Mouse (Mus musculus): ENCODE measurements at regions not wholly inside any gene's neighbourhood (a gene's known extent, or its start where the extent isn't known, plus 50 kb on each side); places are given as distances from the start of the nearest gene placed in this dataset.

DNA sequence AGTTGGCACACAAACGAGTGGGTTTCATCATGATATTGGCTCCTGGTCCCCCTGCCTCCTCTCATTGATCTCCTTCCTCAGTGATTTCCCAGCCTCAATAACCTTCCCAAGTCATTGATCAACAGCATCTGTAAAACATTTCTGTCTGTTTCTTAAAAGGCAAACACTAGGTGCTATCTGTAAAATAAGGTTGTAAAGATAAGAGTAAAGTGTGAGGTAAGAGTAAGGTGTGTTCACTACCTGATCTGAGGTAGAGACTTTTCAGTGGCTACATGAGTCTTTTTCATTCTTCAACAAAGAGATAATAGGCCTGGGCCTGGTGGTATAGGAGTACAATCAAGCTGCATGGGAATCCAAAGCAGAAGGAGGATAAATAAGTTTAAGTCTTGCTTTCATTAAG is 55.7 kb downstream of the Plk2 start:
- TF ChIP-seq E2F4 (IDR thresholded peaks at IDR 0.05; ENCODE audit: insufficient replicate concordance, low read depth, low read length) (no peak), POLR2AphosphoS2 (IDR thresholded peaks at IDR 0.05; ENCODE audit: low read depth, low read length) (no peak), MEF2A (IDR thresholded peaks at IDR 0.05; ENCODE audit: borderline replicate concordance, low read depth, low read length) (no peak), JUN (IDR thresholded peaks at IDR 0.05; ENCODE audit: insufficient read depth, low read depth, low read length) (no peak)
- H3K27me3 ChIP-seq (replicated peaks), result no peaks in the 10 kb centered on the region
- no peaks in the 10 kb centered on the region for H3K9me3 ChIP-seq (replicated peaks; ENCODE audit: low read length)
- no peak overlapping the region for H3K4me2 ChIP-seq (ENCODE audit: insufficient read depth, low read depth, poor library complexity, severe bottlenecking)
- H3K9ac ChIP-seq (ENCODE audit: insufficient read depth, low read depth), result no peak overlapping the region
- H3K4me1 ChIP-seq (ENCODE audit: control insufficient read depth in 1 of 2, insufficient read depth in 2 of 2), result peaks cover 0 to 15% of the 10 kb centered on the region in 2 experiments; a peak in 2 of 4 replicates
- H3K27ac ChIP-seq (ENCODE audit: insufficient read depth, low read depth), result no peak overlapping the region
- no peak for DNase-seq (ENCODE audit: extremely low read depth)
- in situ Hi-C loops (cut with MboI; ENCODE audit: low pct_ligation_motif_present, low pct_unique_long_range_greater_than_20kb, low sequenced_read_pairs), result no loop called here
- H3K36me3 ChIP-seq (replicated peaks in 1 of 2; ENCODE audit: control insufficient read depth in 1 of 2, insufficient read depth in 1 of 2, low read length in 1 of 2), result no peaks in the 10 kb centered on the region
- dilution Hi-C loops (cut with MboI; ENCODE audit: extremely low pct_ligation_motif_present, extremely low pct_unique_long_range_greater_than_20kb, low sequenced_read_pairs), result no loop called here
- H3K79me2 ChIP-seq (replicated peaks; ENCODE audit: control insufficient read depth, extremely low read depth, insufficient read depth, poor library complexity, severe bottlenecking), result no peaks in the 10 kb centered on the region
- no peak overlapping the region for H3K4me3 ChIP-seq (replicated peaks in 1 of 3; ENCODE audit: low read depth in 2 of 3, low read length in 2 of 3, poor library complexity in 1 of 3)

- Histone ChIP-seq H3K9ac (ENCODE audit: insufficient read depth, low read depth) (no peak overlapping the region), H3K9me3 (replicated peaks; ENCODE audit: low read length) (no peaks in the 10 kb centered on the region), H3K36me3 (replicated peaks in 1 of 2; ENCODE audit: control insufficient read depth in 1 of 2, insufficient read depth in 1 of 2, low read length in 1 of 2) (no peaks in the 10 kb centered on the region), H3K27me3 (replicated peaks) (no peaks in the 10 kb centered on the region), H3K79me2 (replicated peaks; ENCODE audit: control insufficient read depth, extremely low read depth, insufficient read depth, poor library complexity, severe bottlenecking) (no peaks in the 10 kb centered on the region), H3K4me1 (ENCODE audit: control insufficient read depth in 1 of 2, insufficient read depth in 2 of 2) (no peaks in the 10 kb centered on the region), H3K27ac (ENCODE audit: insufficient read depth, low read depth) (no peak overlapping the region), H3K4me2 (ENCODE audit: insufficient read depth, low read depth, poor library complexity, severe bottlenecking) (no peak overlapping the region), H3K4me3 (replicated peaks in 1 of 3; ENCODE audit: low read depth in 2 of 3, low read length in 2 of 3, poor library complexity in 1 of 3) (no peak overlapping the region)
- TF ChIP-seq JUN (IDR thresholded peaks at IDR 0.05; ENCODE audit: insufficient read depth, low read depth, low read length) (no peak), POLR2AphosphoS2 (IDR thresholded peaks at IDR 0.05; ENCODE audit: low read depth, low read length) (no peak), RAD21 (IDR thresholded peaks at IDR 0.05; ENCODE audit: low read depth, low read length) (no peak), TCF12 (IDR thresholded peaks at IDR 0.05; ENCODE audit: low read depth, low read length) (no peak), MAZ (IDR thresholded peaks at IDR 0.05; ENCODE audit: low read depth, low read length) (no peak), MYC (IDR thresholded peaks at IDR 0.05; ENCODE audit: low read depth, low read length) (no peak), ZKSCAN1 (IDR thresholded peaks at IDR 0.05; ENCODE audit: borderline replicate concordance, low read depth, low read length) (no peak), EP300 (IDR thresholded peaks at IDR 0.05; ENCODE audit: low read length) (no peak), ZMIZ1 (IDR thresholded peaks at IDR 0.05; ENCODE audit: low read depth, low read length) (no peak)
- no peak for DNase-seq (ENCODE audit: extremely low read depth)
- in situ Hi-C loops (cut with MboI; ENCODE audit: low pct_ligation_motif_present, low pct_unique_long_range_greater_than_20kb, low sequenced_read_pairs) (no loop called here), dilution Hi-C loops (cut with MboI; ENCODE audit: extremely low pct_ligation_motif_present, extremely low pct_unique_long_range_greater_than_20kb, low sequenced_read_pairs) (no loop called here)
Observed at GRCm38 (mm10) chr13:110452009-110452525, 57.2 kb downstream of the Plk2 start.

- no peaks in the 10 kb centered on the region for H3K9me3 ChIP-seq (replicated peaks; ENCODE audit: low read length)
- DNase-seq (ENCODE audit: extremely low read depth), result no peak
- in situ Hi-C loops (cut with MboI; ENCODE audit: low pct_ligation_motif_present, low pct_unique_long_range_greater_than_20kb, low sequenced_read_pairs) (no loop called here), dilution Hi-C loops (cut with MboI; ENCODE audit: extremely low pct_ligation_motif_present, extremely low pct_unique_long_range_greater_than_20kb, low sequenced_read_pairs) (no loop called here)
- H3K4me3 ChIP-seq (replicated peaks in 1 of 3; ENCODE audit: low read depth in 2 of 3, low read length in 2 of 3, poor library complexity in 1 of 3), result no peak overlapping the region
- H3K4me2 ChIP-seq (ENCODE audit: insufficient read depth, low read depth, poor library complexity, severe bottlenecking), result no peak overlapping the region
- H3K27me3 ChIP-seq (replicated peaks), result no peaks in the 10 kb centered on the region
- H3K4me1 ChIP-seq (ENCODE audit: control insufficient read depth in 1 of 2, insufficient read depth in 2 of 2), result no peaks in the 10 kb centered on the region
- no peaks in the 10 kb centered on the region for H3K79me2 ChIP-seq (replicated peaks; ENCODE audit: control insufficient read depth, extremely low read depth, insufficient read depth, poor library complexity, severe bottlenecking)
- no peak overlapping the region for H3K27ac ChIP-seq (ENCODE audit: insufficient read depth, low read depth)
- TF ChIP-seq ZKSCAN1 (IDR thresholded peaks at IDR 0.05; ENCODE audit: borderline replicate concordance, low read depth, low read length), result no peak
- TF ChIP-seq USF2 (conservative IDR thresholded peaks at IDR 0.05; ENCODE audit: low read depth, low read length), result no peak
- no peak for TF ChIP-seq EP300 (IDR thresholded peaks at IDR 0.05; ENCODE audit: low read length)
- no peak for TF ChIP-seq JUN (IDR thresholded peaks at IDR 0.05; ENCODE audit: insufficient read depth, low read depth, low read length)
- no peak for TF ChIP-seq SMC3 (IDR thresholded peaks at IDR 0.05; ENCODE audit: low read depth, low read length)
- TF ChIP-seq NELFE (IDR thresholded peaks at IDR 0.05; ENCODE audit: low read depth, low read length), result no peak
- TF ChIP-seq MEF2A (IDR thresholded peaks at IDR 0.05; ENCODE audit: borderline replicate concordance, low read depth, low read length), result no peak
- TF ChIP-seq GABPA (IDR thresholded peaks at IDR 0.05; ENCODE audit: insufficient replicate concordance, low read depth, low read length), result no peak
- no peak for TF ChIP-seq PAX5 (IDR thresholded peaks at IDR 0.05; ENCODE audit: low read length)
- TF ChIP-seq ZC3H11A (IDR thresholded peaks at IDR 0.05; ENCODE audit: low read depth, low read length), result no peak
- TF ChIP-seq IRF4 (IDR thresholded peaks at IDR 0.05; ENCODE audit: low read depth, low read length), result no peak
- no peak for TF ChIP-seq TCF12 (IDR thresholded peaks at IDR 0.05; ENCODE audit: low read depth, low read length)
- no peak for TF ChIP-seq TBP (conservative IDR thresholded peaks at IDR 0.05; ENCODE audit: low read depth, low read length)
- TF ChIP-seq ELF1 (IDR thresholded peaks at IDR 0.05; ENCODE audit: low read depth, low read length), result no peak
- no peak for TF ChIP-seq RAD21 (IDR thresholded peaks at IDR 0.05; ENCODE audit: low read depth, low read length)
- TF ChIP-seq RCOR1 (conservative IDR thresholded peaks at IDR 0.05; ENCODE audit: low read depth, low read length), result no peak
- no peak for TF ChIP-seq UBTF (IDR thresholded peaks at IDR 0.05; ENCODE audit: low read depth, low read length)
- no peak for TF ChIP-seq CHD2 (IDR thresholded peaks at IDR 0.05; ENCODE audit: low read length)
- TF ChIP-seq MYC (IDR thresholded peaks at IDR 0.05; ENCODE audit: low read depth, low read length), result no peak
- no peak overlapping the region for H3K9ac ChIP-seq (ENCODE audit: insufficient read depth, low read depth)
- no peaks in the 10 kb centered on the region for H3K36me3 ChIP-seq (replicated peaks in 1 of 2; ENCODE audit: control insufficient read depth in 1 of 2, insufficient read depth in 1 of 2, low read length in 1 of 2)
Observed at GRCm38 (mm10) chr13:110455085-110455484, 60.2 kb downstream of the Plk2 start.

Data from CH12.LX (cell line).